Mouse (Mus musculus) stomach, embryonic 14.5 days (tissue): Measurements from ENCODE around the gene Noxo1. TPM values are rescaled to one million over a fixed set of nuclear protein-coding genes. Genes with fewer than 3 reads are reported as not detected.

ENCODE experiments used
- ATAC-seq: fragments of 200-750 bp; cut with Nextera tagmentation; 2 replicates; pipeline ENCODE4 v1.8.0; 2017; ENCODE audit warnings: low read depth, moderate TSS enrichment; ENCODE audit not compliant: insufficient number of reproducible peaks, insufficient read depth, low FRiP score
- H3K27ac ChIP-seq: fragments of 300-500 bp; sonication (generic); 2 replicates; pipeline ENCODE4 v1.5.1; 2014; ENCODE audit warnings: mild to moderate bottlenecking, low read length, moderate library complexity, mixed read lengths
- H3K27me3 ChIP-seq: fragments of 300-500 bp; sonication (generic); 2 replicates; pipeline ENCODE4 v1.6.1; 2014; ENCODE audit warnings: low read length, control low read depth, mixed read lengths; ENCODE audit not compliant: control insufficient read depth, insufficient read depth
- H3K36me3 ChIP-seq: fragments of 300-500 bp; sonication (generic); 2 replicates; pipeline ENCODE4 v1.6.1; 2014; ENCODE audit warnings: mild to moderate bottlenecking, control low read depth, low read length, moderate library complexity, mixed read lengths; ENCODE audit not compliant: control insufficient read depth, insufficient read depth
- H3K4me1 ChIP-seq: fragments of 300-500 bp; sonication (generic); 2 replicates; pipeline ENCODE4 v1.6.1; 2014; ENCODE audit warnings: low read length, control low read depth, mixed read lengths; ENCODE audit not compliant: control insufficient read depth, insufficient read depth
- H3K4me2 ChIP-seq: fragments of 300-500 bp; sonication (generic); replicated peaks from 2 replicates; pipeline ENCODE4 v1.6.1; 2014; ENCODE audit warnings: low read depth, low read length, control low read depth
- H3K4me3 ChIP-seq: fragments of 300-500 bp; sonication (generic); 2 replicates; pipeline ENCODE4 v1.5.1; 2014; ENCODE audit warnings: low read depth, low read length, control low read depth
- H3K9ac ChIP-seq: fragments of 300-500 bp; sonication (generic); replicated peaks from 2 replicates; pipeline ENCODE4 v1.6.1; 2014; ENCODE audit warnings: low read depth, mild to moderate bottlenecking, control low read depth, low read length, moderate library complexity, mixed read lengths
- H3K9me3 ChIP-seq: fragments of 300-500 bp; sonication (generic); 2 replicates; pipeline ENCODE4 v1.6.1; 2016; ENCODE audit warnings: low read depth, low read length, control low read depth; ENCODE audit not compliant: control insufficient read depth
- WGBS: fragments of 180-500 bp; shearing (Covaris S2); extraction: QIAGEN DNeasy Blood & Tissue Kit; methylation state at CpG from one replicate; pipeline ENCODE4 v1.1.7; 2014; 5-methylcytosine and 5-hydroxymethylcytosine counted together
- polyA plus RNA-seq: library from polyadenylated mRNA; unstranded; fragments of >200 nt; fragmentation: Nextera tagmentation; extraction: Ambion mirVana; gene quantifications from 2 replicates; pipeline ENCODE4 v1.2.1, GENCODE M21; 2014

Gene Noxo1
- polyA plus RNA-seq, 1 experiment from 2014 or later: 3.8 TPM

DNA sequence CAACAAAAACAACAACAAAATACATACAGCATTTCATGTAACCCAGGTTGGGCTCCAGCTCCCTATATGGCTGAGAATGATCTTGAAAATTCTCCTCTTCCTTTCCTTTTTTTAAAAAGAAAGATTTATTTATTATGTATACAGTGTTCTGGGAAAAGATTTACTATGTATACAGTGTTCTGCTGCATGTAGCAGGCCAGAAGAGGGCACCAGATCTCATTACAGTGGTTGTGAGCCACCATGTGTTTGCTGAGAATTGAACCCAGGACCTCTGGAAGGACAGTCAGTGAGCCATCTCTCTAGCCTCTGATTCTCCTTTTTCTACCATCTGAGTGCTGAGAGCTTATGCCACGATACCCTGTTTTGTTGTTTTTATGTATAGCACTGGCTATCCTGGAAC, 38.5 kb downstream of the Noxo1 start:
- H3K27ac ChIP-seq: no peak overlapping the region
- ATAC-seq: no peak
- H3K4me3 ChIP-seq: no peak overlapping the region
- H3K9me3 ChIP-seq: no peaks in the 10 kb centered on the region
- WGBS: 91% methylated on average over 1 of the region's 1 CpGs
- no peak overlapping the region for H3K4me2 ChIP-seq
- H3K4me1 ChIP-seq: peaks cover 12% of the 10 kb centered on the region
- H3K36me3 ChIP-seq: no peaks in the 10 kb centered on the region
- no peaks in the 10 kb centered on the region for H3K27me3 ChIP-seq
- H3K9ac ChIP-seq: no peak overlapping the region

GRCm38 (mm10) chr17:24735446-24735845, 39.4 kb downstream of the Noxo1 start:
- H3K27ac ChIP-seq: no peak overlapping the region

DNA sequence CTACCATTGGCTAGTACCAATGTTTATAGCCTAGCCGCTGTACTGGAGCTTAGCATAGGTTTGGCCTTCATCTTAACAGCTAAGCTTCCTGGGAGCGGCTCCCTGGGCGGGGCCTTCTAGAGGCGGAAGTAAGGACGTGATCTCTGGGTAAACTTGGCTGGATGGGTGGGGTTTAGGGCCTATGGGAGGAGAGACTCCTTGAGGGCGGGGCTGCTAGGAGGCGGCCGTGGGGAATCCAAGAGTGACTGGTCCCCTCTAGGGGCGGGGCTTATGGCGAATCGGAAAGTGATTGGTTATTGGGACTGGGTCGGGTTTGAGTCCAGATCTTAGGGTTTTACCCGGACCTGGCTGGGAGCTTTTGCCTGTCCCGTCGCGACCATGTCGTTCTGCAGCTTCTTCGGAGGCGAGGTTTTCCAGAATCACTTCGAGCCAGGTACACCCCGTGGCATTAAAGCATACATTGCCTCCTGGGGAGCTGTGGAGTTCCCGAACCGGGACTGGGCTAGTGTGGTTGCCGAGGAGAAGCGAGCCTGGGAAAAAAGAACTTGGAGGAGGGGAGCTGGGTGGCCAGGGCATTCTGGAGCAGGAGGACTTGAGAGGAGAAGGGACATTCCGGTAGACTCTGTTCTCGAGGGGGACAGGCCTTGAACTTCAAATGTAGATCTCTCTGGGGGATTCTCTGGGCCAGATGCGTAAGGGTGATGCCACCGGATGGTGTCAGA, 40.5 kb downstream of the Noxo1 start, which contains the start of gene Msrb1:
Msrb1 (plus strand) TSS at position 313 of the 722 bp plus-strand sequence.
- ATAC-seq: peak; percentile 96
- H3K4me1 ChIP-seq: peaks cover 12% of the 10 kb centered on the region
- peak within 1 kb of the TSS; percentile 44; the same call in 1 of the 2 replicates for H3K27ac ChIP-seq
- H3K4me2 ChIP-seq: peak within 1 kb of the TSS; percentile 77
- 1% methylated on average over 29 of the region's 29 CpGs for WGBS
- peak within 1 kb of the TSS; percentile 54 for H3K9ac ChIP-seq
- H3K36me3 ChIP-seq: no peaks in the 10 kb centered on the region
- no peaks in the 10 kb centered on the region for H3K27me3 ChIP-seq
- peak within 1 kb of the TSS; percentile 53 for H3K4me3 ChIP-seq
- H3K9me3 ChIP-seq: no peaks in the 10 kb centered on the region

More at GRCm38 (mm10) chr17:24735446-24735845, 39.4 kb downstream of the Noxo1 start:
- ATAC-seq: no peak
- H3K4me2 ChIP-seq: peak overlapping the region; percentile 77; the same call in 1 of the 2 replicates
- no peaks in the 10 kb centered on the region for H3K36me3 ChIP-seq
- H3K9me3 ChIP-seq: no peaks in the 10 kb centered on the region
- peaks cover 12% of the 10 kb centered on the region for H3K4me1 ChIP-seq
- H3K4me3 ChIP-seq: no peak overlapping the region
- no peaks in the 10 kb centered on the region for H3K27me3 ChIP-seq
- WGBS: 87% methylated on average over 7 of the region's 7 CpGs
- no peak overlapping the region for H3K9ac ChIP-seq

DNA sequence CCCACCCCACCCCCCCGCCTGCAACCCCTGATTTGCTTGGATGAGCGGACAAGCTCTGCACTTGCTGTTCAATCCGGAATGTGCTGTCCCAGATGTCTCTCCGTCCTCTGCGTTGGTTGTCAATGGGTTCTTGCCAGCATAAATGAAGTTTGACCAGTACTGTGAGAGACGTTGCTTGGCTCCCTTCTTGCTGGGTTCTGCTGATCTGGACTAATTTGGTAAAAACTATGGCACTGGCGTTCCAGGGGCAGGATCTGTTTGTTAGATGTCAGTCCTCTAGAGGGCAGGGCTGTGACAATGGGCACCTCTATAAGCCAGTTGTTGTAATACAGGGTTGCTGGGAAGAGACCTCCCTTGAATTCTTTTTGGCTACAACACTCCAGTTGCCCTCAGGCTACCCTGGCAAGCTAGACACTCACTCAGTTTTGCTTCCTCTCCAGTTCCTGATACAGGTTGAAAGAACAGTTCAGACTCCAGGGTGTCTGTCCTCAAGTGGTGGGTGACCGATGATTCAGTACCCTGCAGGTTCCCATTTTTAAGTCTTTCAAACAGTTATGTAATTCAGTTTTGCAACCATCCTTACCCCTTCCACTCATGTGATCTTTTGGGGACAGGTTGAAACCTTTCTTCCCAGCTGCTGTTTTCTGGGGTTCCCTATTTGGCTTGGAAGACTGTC, 41.2 kb downstream of the Noxo1 start:
- no peaks in the 10 kb centered on the region; the same call in 1 of the 2 replicates for H3K36me3 ChIP-seq
- H3K9me3 ChIP-seq: no peaks in the 10 kb centered on the region
- ATAC-seq: no peak
- 23% methylated on average over 8 of the region's 8 CpGs for WGBS
- no peaks in the 10 kb centered on the region for H3K27me3 ChIP-seq
- peaks cover 12% of the 10 kb centered on the region for H3K4me1 ChIP-seq
- H3K9ac ChIP-seq: peak overlapping the region; percentile 54; the same call in 1 of the 2 replicates
- no peak overlapping the region for H3K27ac ChIP-seq
- peak overlapping the region; percentile 77 for H3K4me2 ChIP-seq
- H3K4me3 ChIP-seq: peak overlapping the region; percentile 53

- Histone ChIP-seq H3K36me3 (no peaks in the 10 kb centered on the region; the same call in 1 of the 2 replicates), H3K9me3 (no peaks in the 10 kb centered on the region), H3K27me3 (no peaks in the 10 kb centered on the region), H3K4me1 (peaks cover 12% of the 10 kb centered on the region), H3K4me2 (no peak overlapping the region), H3K4me3 (no peak overlapping the region), H3K27ac (no peak overlapping the region), H3K9ac (no peak overlapping the region)
- ATAC-seq: no peak
- WGBS: 72% methylated on average over 4 of the region's 4 CpGs
Observed at GRCm38 (mm10) chr17:24738238-24738637, 42.2 kb downstream of the Noxo1 start.

DNA sequence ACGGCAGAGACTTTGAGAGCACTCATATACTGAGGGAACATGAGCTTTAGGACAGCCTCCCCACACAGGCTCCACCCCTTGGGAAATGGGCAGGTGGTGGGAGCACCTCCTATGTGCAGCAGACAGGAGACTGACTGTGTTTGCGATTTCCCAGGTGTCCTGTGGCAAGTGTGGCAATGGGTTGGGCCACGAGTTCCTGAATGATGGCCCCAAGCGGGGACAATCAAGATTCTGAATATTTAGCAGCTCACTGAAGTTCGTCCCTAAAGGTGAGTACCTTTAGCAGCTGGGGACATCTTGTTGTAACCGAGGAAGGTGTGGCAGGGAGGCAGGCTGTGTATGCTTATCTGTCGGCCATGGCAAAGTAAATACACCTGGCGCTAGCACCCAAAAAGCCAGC, 43.9 kb downstream of the Noxo1 start:
- Histone ChIP-seq H3K4me3 (no peak overlapping the region), H3K27me3 (no peaks in the 10 kb centered on the region), H3K4me1 (peaks cover 12% of the 10 kb centered on the region), H3K4me2 (no peak overlapping the region), H3K27ac (no peak overlapping the region), H3K9me3 (no peaks in the 10 kb centered on the region), H3K36me3 (no peaks in the 10 kb centered on the region; the same call in 1 of the 2 replicates), H3K9ac (no peak overlapping the region)
- no peak for ATAC-seq
- 73% methylated on average over 8 of the region's 8 CpGs for WGBS

GRCm38 (mm10) chr17:24742307-24742706, 46.3 kb downstream of the Noxo1 start:
- Histone ChIP-seq H3K27me3 (no peaks in the 10 kb centered on the region), H3K36me3 (no peaks in the 10 kb centered on the region; the same call in 1 of the 2 replicates), H3K4me3 (no peak overlapping the region), H3K9ac (no peak overlapping the region), H3K4me1 (peaks cover 11% of the 10 kb centered on the region), H3K27ac (no peak overlapping the region), H3K9me3 (no peaks in the 10 kb centered on the region), H3K4me2 (no peak overlapping the region)
- WGBS: 83% methylated on average over 8 of the region's 8 CpGs
- no peak for ATAC-seq

GRCm38 (mm10) chr17:24743896-24744295, 47.9 kb downstream of the Noxo1 start:
- Histone ChIP-seq H3K9ac (no peak overlapping the region), H3K4me2 (no peak overlapping the region), H3K27ac (no peak overlapping the region), H3K4me3 (no peak overlapping the region), H3K9me3 (no peaks in the 10 kb centered on the region), H3K27me3 (no peaks in the 10 kb centered on the region), H3K36me3 (no peaks in the 10 kb centered on the region; the same call in 1 of the 2 replicates), H3K4me1 (peaks cover 4% of the 10 kb centered on the region; the same call in 1 of the 2 replicates)
- ATAC-seq: no peak
- WGBS: 75% methylated on average over 5 of the region's 5 CpGs
